Comparison of ENCODE assay signal across 12 mouse cellular contexts in the genomic region with DNA sequence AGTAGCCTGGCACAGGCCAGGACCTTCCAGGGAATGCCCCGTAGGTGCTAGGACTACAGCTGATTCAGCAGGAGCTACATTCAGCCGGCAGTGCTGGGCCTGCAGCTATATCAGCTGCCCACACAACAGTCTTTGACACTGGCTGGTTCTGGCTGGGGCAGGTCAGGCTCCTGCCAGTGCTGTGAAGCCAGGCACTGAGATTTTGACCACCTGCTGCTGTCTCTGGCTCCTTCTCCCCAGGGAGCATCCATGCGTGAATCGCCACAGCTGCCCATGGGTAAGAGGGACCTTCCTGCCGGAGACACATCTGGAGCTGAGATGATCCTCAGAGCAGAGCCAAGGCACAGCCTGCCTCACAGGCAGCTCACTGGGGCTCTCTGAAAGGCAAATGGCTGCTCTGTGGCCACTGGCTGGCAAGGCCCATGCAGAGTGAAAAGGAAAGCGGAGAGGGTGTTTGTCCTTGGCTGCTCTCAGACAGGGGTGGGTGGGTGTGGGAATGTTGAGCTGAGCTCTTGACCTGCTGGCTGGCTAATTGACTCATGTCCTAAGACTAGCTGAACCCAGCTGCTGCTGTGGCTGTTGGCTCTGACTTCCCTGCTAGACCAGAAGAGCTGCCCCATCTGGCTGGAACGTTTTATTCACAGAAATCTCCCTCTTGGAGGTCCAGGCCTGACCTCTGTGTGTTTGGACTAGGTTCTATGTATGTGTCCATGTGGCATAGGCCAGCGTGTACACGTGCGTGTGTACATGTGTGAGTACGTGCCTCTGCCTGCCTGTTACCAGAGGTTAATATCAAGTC.
A peak's percentile ranks its signal among the peaks of the same experiment; 100 is the strongest.
DNase-seq lines count a peak whose midpoint lies in the region; ATAC-seq and TF ChIP-seq lines count a peak whose summit lies in the region.
"Had no signal": no experiment of that assay in that cellular context is flagged by ENCODE, and none has a peak within 500 bp of the region (broad histone marks: within the 10 kb centered on the region; RNA-seq: fewer than 3 reads in every experiment).

No protein-coding gene starts in this region.

- H3K9ac ChIP-seq in neural tube, embryonic 13.5 days: no peak overlapping the region
- no peak overlapping the region for H3K9ac ChIP-seq in neural tube, embryonic 15.5 days (replicated peaks)
- no peak overlapping the region for H3K9ac ChIP-seq in intestine, postnatal 0 days (ENCODE audit: low read depth, low read length)
- H3K9ac ChIP-seq: embryonic facial prominence, embryonic 12.5 days; heart, embryonic 15.5 days had no signal

- H3K27ac ChIP-seq in neural tube, embryonic 13.5 days (replicated peaks): peak overlapping the region; percentile 6; the same call in 1 of the 2 replicates
- H3K27ac ChIP-seq in neural tube, embryonic 15.5 days (replicated peaks): no peak overlapping the region
- no peak overlapping the region for H3K27ac ChIP-seq in intestine, postnatal 0 days (ENCODE audit: low read depth, low read length)
- H3K27ac ChIP-seq: embryonic facial prominence, embryonic 12.5 days; heart, embryonic 15.5 days had no signal

- H3K4me1 ChIP-seq in neural tube, embryonic 13.5 days (replicated peaks): peaks cover 24% of the 10 kb centered on the region
- peaks cover 23% of the 10 kb centered on the region for H3K4me1 ChIP-seq in neural tube, embryonic 15.5 days
- no peaks in the 10 kb centered on the region for H3K4me1 ChIP-seq in intestine, postnatal 0 days (replicated peaks; ENCODE audit: control insufficient read depth, insufficient read depth, low read length)
- H3K4me1 ChIP-seq: embryonic facial prominence, embryonic 12.5 days; heart, embryonic 15.5 days had no signal

- DNase-seq in heart, postnatal 10 days: peak; percentile 33 to 41
- peak; percentile 38 for DNase-seq in kidney, postnatal 10 days
- peak; percentile 20 for DNase-seq in skeletal muscle tissue, adult 2 months (ENCODE audit: low read depth, low spot score)
- DNase-seq in left cerebral cortex, adult 11 months (ENCODE audit: low spot score): no peak
- DNase-seq: cerebellum, adult 18-20 months; right cerebral cortex, adult 18-20 months had no signal

- H3K27me3 ChIP-seq in neural tube, embryonic 13.5 days: no peaks in the 10 kb centered on the region
- no peaks in the 10 kb centered on the region for H3K27me3 ChIP-seq in neural tube, embryonic 15.5 days (replicated peaks)
- H3K27me3 ChIP-seq in intestine, postnatal 0 days (replicated peaks; ENCODE audit: control insufficient read depth, insufficient read depth, low read length): no peaks in the 10 kb centered on the region
- H3K27me3 ChIP-seq: embryonic facial prominence, embryonic 12.5 days had no signal

- no peak for ATAC-seq in neural tube, embryonic 13.5 days (ENCODE audit: low read depth)
- ATAC-seq in neural tube, embryonic 15.5 days (ENCODE audit: low FRiP score): no peak
- ATAC-seq in intestine, postnatal 0 days: no peak
- ATAC-seq: forebrain, embryonic 16.5 days had no signal

- intact Hi-C loops in heart, postnatal 10 days (cut with DNase I): no loop called here

- H3K4me3 ChIP-seq in neural tube, embryonic 13.5 days: no peak overlapping the region
- no peak overlapping the region for H3K4me3 ChIP-seq in neural tube, embryonic 15.5 days (replicated peaks)
- H3K4me3 ChIP-seq in intestine, postnatal 0 days (ENCODE audit: low read depth, low read length): no peak overlapping the region
- H3K4me3 ChIP-seq: embryonic facial prominence, embryonic 12.5 days; heart, embryonic 15.5 days had no signal

- WGBS in neural tube, embryonic 13.5 days: 63% methylated on average over 11 of the region's 11 CpGs
- 61% methylated on average over 11 of the region's 11 CpGs for WGBS in neural tube, embryonic 15.5 days
- WGBS in intestine, postnatal 0 days: 69% methylated on average over 11 of the region's 11 CpGs

- H3K9me3 ChIP-seq in neural tube, embryonic 13.5 days: no peaks in the 10 kb centered on the region
- H3K9me3 ChIP-seq in neural tube, embryonic 15.5 days (replicated peaks): no peaks in the 10 kb centered on the region
- H3K9me3 ChIP-seq in intestine, postnatal 0 days (ENCODE audit: control insufficient read depth): no peaks in the 10 kb centered on the region
- H3K9me3 ChIP-seq: embryonic facial prominence, embryonic 12.5 days; heart, embryonic 15.5 days had no signal

- H3K4me2 ChIP-seq in neural tube, embryonic 13.5 days: no peak overlapping the region
- no peak overlapping the region for H3K4me2 ChIP-seq in neural tube, embryonic 15.5 days
- H3K4me2 ChIP-seq in intestine, postnatal 0 days (replicated peaks; ENCODE audit: low read depth): no peak overlapping the region
- H3K4me2 ChIP-seq: embryonic facial prominence, embryonic 12.5 days; heart, embryonic 15.5 days had no signal

- no peaks in the 10 kb centered on the region for H3K36me3 ChIP-seq in neural tube, embryonic 13.5 days
- no peaks in the 10 kb centered on the region for H3K36me3 ChIP-seq in neural tube, embryonic 15.5 days
- no peaks in the 10 kb centered on the region for H3K36me3 ChIP-seq in intestine, postnatal 0 days (ENCODE audit: control insufficient read depth, insufficient read depth)
- H3K36me3 ChIP-seq: embryonic facial prominence, embryonic 12.5 days; heart, embryonic 15.5 days had no signal

- no peak for TF ChIP-seq CTCF in intestine, postnatal 0 days (IDR thresholded peaks at IDR 0.05; ENCODE audit: low read depth)
